Mouse (Mus musculus): ENCODE results near the gene Ano8. TPM values are rescaled to one million over a fixed set of nuclear protein-coding genes. Genes with fewer than 3 reads are reported as not detected.

The Ano8 gene
- total RNA-seq, 1 experiment from 2014 or later, result 9.2 TPM

GRCm38 (mm10) chr8:71507589-71508104, 21.9 kb upstream of the Ano8 start:
- ATAC-seq (replicated peaks in 1 of 2; ENCODE audit: insufficient read depth in 1 of 2, low FRiP score in 2 of 2, low TSS enrichment in 1 of 2, low read depth in 1 of 2, poor library complexity in 2 of 2, severe bottlenecking in 2 of 2), result 0 out of 4 replicates have a peak, but pooled peaks of 1 of the 2 experiments have one; percentile 12

DNA sequence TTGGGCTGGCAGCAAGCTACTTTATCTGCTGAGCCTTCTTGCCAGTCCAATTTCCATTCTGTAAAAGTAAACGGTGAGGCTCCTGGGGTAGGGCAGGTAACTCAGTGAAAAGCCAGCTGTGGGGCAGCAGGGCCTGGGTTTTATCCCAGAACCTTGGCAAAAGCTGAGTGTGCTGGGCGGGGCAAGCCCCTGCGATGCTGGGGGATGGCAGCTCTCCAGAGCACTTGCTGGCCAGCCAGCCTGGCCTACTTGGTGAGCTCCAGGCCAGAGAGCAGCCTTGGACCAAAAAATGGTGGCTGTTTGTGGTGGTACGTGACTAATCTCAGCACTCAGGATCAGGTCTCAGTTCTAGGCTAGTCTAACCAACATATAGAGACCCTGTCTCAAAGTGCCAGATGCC, 20.2 kb upstream of the Ano8 start:
- ATAC-seq (replicated peaks in 1 of 2; ENCODE audit: insufficient read depth in 1 of 2, low FRiP score in 2 of 2, low TSS enrichment in 1 of 2, low read depth in 1 of 2, poor library complexity in 2 of 2, severe bottlenecking in 2 of 2), result no peak

DNA sequence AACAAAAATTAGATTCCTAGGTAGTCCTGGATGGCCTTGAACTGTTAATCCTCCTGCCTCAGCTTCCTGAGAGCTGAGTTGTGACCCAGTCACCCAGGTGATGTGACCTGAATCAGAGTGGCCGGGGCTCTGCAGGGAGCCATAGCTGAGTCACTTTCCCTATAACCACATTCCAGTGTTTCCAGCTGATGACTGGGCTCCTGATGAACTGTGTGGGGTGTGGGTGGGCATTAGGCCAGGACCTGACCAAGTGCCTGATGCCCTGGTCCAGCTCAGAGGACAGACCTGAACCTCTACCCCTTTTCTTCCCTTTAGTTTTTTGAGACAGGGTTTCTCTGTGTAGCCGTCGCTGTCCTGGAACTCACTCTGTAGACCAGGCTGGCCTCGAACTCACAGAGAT, 19.6 kb upstream of the Ano8 start:
- no peak for ATAC-seq (replicated peaks in 1 of 2; ENCODE audit: insufficient read depth in 1 of 2, low FRiP score in 2 of 2, low TSS enrichment in 1 of 2, low read depth in 1 of 2, poor library complexity in 2 of 2, severe bottlenecking in 2 of 2)

DNA sequence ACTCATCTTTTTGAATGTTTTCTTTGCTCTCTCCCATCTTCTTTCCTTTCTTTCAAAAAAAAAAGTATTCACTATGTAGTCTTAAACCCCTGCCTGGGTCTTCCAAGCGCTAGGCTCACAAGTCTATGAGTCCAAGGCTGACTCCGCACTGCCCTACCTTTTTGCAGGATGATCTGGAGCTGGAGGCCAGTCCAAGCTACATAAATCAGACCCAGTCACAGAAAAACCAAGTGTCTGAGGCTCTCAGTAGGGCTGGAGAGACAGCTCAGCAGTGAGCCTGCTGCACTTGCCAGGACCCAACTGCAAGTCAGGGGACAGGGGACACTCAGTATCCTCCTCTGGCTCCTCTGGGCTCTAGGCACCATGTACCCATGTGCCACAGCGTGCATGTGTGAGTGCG, 18.6 kb upstream of the Ano8 start:
- no peak for ATAC-seq (replicated peaks in 1 of 2; ENCODE audit: insufficient read depth in 1 of 2, low FRiP score in 2 of 2, low TSS enrichment in 1 of 2, low read depth in 1 of 2, poor library complexity in 2 of 2, severe bottlenecking in 2 of 2)

GRCm38 (mm10) chr8:71498816-71499690, 13.3 kb upstream of the Ano8 start:
- ATAC-seq (replicated peaks in 1 of 2; ENCODE audit: insufficient read depth in 1 of 2, low FRiP score in 2 of 2, low TSS enrichment in 1 of 2, low read depth in 1 of 2, poor library complexity in 2 of 2, severe bottlenecking in 2 of 2), result no peak

- no peak for ATAC-seq (replicated peaks in 1 of 2; ENCODE audit: insufficient read depth in 1 of 2, low FRiP score in 2 of 2, low TSS enrichment in 1 of 2, low read depth in 1 of 2, poor library complexity in 2 of 2, severe bottlenecking in 2 of 2)
Observed at GRCm38 (mm10) chr8:71497881-71498501, 12.2 kb upstream of the Ano8 start.

DNA sequence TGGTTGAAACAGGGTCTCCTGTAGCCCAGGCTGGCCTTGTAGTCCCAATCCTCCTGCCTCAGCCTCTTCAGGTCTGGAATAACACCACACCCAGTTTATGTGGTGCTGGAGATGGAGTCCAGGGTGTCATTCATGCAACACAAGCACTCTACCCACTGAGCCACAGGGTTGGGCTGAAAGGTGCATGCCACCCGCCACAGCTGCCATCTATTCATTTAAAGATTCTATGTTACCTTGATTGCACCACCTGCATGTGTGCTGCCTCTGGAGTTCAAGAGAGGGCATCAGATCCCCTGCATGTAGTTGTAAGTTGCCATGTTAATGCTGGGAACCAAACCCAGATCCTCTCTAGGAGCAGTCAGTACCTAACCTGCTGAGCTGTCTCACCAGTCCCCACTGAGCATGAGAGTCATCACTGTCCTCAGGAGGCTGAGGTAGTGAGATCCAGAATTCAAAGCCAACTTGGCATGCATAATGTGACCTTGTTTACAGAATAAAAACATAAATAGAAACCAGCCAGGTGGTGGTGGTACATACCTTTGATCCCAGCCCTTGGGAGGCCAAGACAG, 11.4 kb upstream of the Ano8 start:
- ATAC-seq (replicated peaks in 1 of 2; ENCODE audit: insufficient read depth in 1 of 2, low FRiP score in 2 of 2, low TSS enrichment in 1 of 2, low read depth in 1 of 2, poor library complexity in 2 of 2, severe bottlenecking in 2 of 2), result no peak

DNA sequence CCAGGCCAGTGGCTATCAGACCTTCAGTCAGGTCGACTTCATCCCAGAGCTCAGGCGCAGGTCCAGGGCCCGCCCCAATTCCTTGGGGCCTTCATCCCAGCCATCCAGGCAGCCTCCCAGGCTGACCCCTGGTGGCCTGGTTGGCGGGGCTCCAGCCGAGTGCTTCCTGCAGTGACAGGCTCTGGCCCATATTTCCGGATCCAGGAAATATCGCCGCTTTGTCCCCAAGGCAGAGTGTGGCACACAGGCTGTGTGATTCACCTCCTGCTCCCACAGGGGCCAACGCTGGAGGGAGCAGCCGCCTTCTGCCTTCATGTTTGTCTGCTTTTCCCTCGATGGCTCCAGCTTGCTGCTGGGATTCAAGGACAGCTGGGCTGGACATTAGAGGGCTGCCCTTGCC, 10.7 kb upstream of the Ano8 start:
- ATAC-seq (replicated peaks in 1 of 2; ENCODE audit: insufficient read depth in 1 of 2, low FRiP score in 2 of 2, low TSS enrichment in 1 of 2, low read depth in 1 of 2, poor library complexity in 2 of 2, severe bottlenecking in 2 of 2), result no peak

GRCm38 (mm10) chr8:71495811-71496210, 10.0 kb upstream of the Ano8 start:
- no peak for ATAC-seq (replicated peaks in 1 of 2; ENCODE audit: insufficient read depth in 1 of 2, low FRiP score in 2 of 2, low TSS enrichment in 1 of 2, low read depth in 1 of 2, poor library complexity in 2 of 2, severe bottlenecking in 2 of 2)

DNA sequence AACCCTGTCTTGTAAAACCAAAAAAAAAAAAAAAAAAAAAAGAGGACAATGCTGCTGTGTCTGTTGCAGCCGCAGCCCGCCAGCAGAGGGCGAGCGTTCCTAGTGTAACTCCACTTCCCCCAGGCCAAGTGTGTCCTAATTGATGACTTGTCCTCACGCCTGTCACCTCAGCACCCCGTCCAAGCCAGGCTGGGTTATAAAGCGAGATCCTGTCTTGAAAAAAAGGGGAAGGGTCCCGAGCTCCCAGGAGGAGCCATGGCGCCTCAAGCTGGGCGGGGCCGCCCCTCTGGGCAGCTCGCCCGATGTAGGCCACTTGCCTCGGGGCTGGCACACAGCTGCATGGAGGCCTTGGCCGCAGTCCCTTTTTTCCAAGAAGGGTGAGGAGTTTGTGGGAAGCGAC, 9.3 kb upstream of the Ano8 start:
- peak; percentile 79 to 82; a peak in 3 of 4 replicates for ATAC-seq (replicated peaks in 1 of 2; ENCODE audit: insufficient read depth in 1 of 2, low FRiP score in 2 of 2, low TSS enrichment in 1 of 2, low read depth in 1 of 2, poor library complexity in 2 of 2, severe bottlenecking in 2 of 2)

DNA sequence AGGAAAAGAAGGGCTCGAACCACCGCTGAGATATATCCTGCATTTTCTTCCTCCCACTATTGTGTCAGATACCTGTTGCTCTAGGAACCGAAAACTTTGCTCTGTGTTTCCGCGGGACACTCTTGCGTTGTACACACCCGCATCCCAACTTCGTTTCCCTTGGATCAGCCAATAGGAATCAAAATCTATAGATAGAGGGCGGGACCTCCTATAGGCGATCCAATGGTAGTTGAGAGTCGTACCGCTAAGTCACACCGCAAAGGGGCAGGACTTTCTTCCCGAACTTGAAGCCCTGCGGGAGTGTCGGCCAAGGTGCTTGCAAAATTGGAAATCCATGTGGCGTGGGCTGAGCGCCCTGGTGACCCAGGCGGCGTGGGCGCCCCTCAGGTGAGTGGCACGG, 2.7 kb upstream of the Ano8 start:
- ATAC-seq (replicated peaks in 1 of 2; ENCODE audit: insufficient read depth in 1 of 2, low FRiP score in 2 of 2, low TSS enrichment in 1 of 2, low read depth in 1 of 2, poor library complexity in 2 of 2, severe bottlenecking in 2 of 2), result peak; percentile 82 to 83

DNA sequence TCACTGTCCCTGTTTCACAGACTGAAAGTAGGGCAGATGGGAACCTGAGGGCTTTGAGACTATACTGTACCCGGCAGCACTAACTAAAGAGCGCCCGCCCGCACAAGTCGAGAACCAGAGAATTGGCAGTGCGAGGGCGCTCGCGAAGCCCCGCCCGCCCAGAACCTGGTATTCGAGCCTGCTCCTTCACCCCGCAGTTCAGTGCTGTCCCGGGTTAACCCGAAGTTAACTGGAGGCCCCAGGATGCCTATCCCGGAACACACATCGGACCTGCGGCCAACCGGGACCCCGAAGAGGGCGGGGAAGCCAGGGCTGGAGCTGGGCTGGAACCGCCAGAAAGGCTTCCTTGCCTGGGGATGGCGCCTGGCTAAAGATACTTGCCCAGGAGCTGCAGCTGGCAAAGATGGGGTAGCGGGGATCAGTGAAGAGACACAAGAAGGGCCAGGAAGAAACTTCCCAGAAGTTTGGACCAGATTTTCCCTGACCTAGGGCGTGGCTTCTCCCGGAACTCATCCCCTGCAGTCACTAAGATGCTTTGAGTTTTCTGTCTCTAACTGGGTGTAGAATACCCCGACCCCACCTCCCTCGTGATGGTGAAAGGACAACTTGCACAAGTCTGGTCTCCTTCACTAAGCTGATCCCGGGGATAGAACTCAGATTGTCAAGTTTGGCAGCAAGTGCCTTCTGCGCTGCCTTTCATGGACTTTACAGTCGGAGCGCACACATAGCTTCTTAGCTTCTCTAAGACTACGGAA, 2.1 kb upstream of the Ano8 start, which contains the start of gene Gtpbp3:
Gtpbp3 (plus strand) TSS at position 413 of the 755 bp plus-strand sequence.
- peak in 1 of 2 experiments; percentile 46; a peak in 2 of 4 replicates for ATAC-seq (replicated peaks in 1 of 2; ENCODE audit: insufficient read depth in 1 of 2, low FRiP score in 2 of 2, low TSS enrichment in 1 of 2, low read depth in 1 of 2, poor library complexity in 2 of 2, severe bottlenecking in 2 of 2)

- ATAC-seq (replicated peaks in 1 of 2; ENCODE audit: insufficient read depth in 1 of 2, low FRiP score in 2 of 2, low TSS enrichment in 1 of 2, low read depth in 1 of 2, poor library complexity in 2 of 2, severe bottlenecking in 2 of 2), result no peak
Observed at GRCm38 (mm10) chr8:71486136-71486529, 370 bp upstream of the Ano8 start.

DNA sequence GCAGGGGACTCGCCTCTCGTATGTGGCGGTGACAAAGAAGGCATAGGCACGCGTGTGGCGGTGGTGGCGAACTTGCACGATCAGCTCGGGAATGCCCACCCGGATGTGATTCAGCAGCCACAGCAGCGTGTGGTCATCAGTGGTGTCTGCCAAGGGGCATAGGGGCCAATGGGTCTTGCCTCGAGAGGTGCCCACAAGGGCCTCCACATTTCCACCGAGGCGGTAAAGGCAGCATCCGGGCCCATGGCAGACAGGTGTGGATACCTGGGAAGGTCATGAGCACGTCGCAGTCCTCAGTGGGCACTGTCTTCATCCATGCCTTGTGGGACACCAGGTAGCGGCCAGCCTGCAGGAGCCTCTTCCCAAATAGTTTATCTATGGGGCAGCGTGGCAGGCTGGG, 1.0 kb downstream of the Ano8 start:
- ATAC-seq (replicated peaks in 1 of 2; ENCODE audit: insufficient read depth in 1 of 2, low FRiP score in 2 of 2, low TSS enrichment in 1 of 2, low read depth in 1 of 2, poor library complexity in 2 of 2, severe bottlenecking in 2 of 2), result no peak

DNA sequence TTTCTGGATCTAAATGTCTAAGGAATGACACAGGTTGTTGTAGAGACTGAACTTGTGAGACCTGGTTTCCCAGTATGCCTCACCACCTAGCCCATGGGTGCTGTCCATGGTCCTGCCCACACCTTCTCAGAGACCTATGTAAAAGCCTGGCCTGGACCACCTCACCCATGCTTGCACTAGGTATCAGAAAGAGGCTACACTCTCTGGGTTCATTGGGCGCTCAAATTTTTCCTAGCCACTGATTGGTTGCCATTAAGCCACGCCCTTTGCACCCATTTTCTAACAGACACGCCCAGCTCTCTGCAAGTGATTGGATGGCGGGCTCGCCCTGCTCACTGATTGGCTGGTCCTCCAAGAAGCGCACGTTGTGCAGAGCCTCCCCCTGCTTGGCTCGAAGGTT, 1.8 kb downstream of the Ano8 start:
- ATAC-seq (replicated peaks in 1 of 2; ENCODE audit: insufficient read depth in 1 of 2, low FRiP score in 2 of 2, low TSS enrichment in 1 of 2, low read depth in 1 of 2, poor library complexity in 2 of 2, severe bottlenecking in 2 of 2), result no peak

DNA sequence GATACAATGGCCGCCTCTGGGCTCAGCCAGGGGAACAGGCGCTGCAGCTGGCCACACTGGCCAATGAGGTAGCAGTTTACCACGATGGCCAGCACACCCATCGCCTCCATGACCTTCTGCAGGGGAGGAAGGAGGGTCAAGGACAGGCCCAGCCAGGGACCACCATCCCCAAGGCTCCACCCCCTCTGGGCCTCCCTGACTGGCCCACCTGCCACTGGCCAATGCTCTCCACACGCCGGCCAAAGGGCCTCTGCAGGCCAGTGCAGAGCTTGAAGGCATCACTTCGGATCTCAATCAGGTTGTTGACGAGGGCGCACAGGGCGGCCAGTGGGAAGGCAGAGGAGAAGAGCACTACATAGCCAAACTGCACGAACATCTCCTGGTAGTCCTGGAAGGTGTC, 6.8 kb downstream of the Ano8 start:
- ATAC-seq (replicated peaks in 1 of 2; ENCODE audit: insufficient read depth in 1 of 2, low FRiP score in 2 of 2, low TSS enrichment in 1 of 2, low read depth in 1 of 2, poor library complexity in 2 of 2, severe bottlenecking in 2 of 2), result no peak

DNA sequence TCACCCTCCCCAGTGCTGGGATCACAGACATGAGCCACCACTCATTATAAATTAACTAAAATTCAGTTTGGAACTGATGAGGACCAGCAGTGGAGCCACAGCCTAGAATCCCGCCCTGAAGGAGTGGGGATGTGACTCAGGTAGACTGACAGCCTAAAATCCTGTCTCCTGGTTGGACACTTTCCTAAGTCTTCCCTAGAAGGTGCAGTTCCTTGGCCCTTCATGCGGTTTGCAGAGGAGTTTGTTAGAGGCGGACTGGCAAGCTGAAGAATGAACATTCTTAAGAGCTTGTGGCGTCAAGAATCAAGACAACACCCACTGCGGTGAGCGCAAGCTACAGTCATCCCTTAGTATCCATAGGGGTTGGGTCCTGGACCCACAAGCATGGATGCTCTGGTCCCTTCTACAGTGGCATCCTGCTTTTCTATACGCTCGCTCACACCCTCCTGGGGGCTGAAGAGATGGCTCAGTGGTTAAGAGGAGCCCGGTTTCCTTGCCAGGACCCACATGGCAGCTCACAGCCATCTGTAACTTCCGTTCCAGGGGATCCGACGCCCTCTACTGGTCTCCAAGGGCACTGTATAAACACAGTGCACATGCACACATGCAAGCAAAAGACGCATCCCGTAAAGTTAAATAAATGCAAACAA, 8.4 kb downstream of the Ano8 start:
- no peak for ATAC-seq (replicated peaks in 1 of 2; ENCODE audit: insufficient read depth in 1 of 2, low FRiP score in 2 of 2, low TSS enrichment in 1 of 2, low read depth in 1 of 2, poor library complexity in 2 of 2, severe bottlenecking in 2 of 2)
